Mouse (Mus musculus): ENCODE results near the gene Foxa2.

- TF ChIP-seq POLR2A (IDR thresholded peaks at IDR 0.05; ENCODE audit: insufficient read depth, low read depth, low read length) (no peak), CTCF (IDR thresholded peaks at IDR 0.05; ENCODE audit: insufficient read depth, low read depth, low read length) (no peak)
Measured at GRCm38 (mm10) chr2:148091657-148092056, 44.9 kb upstream of the Foxa2 start.
